Mouse (Mus musculus): ENCODE results near the gene Itgb3bp. TPM values are rescaled to one million over a fixed set of nuclear protein-coding genes. Genes with fewer than 3 reads are reported as not detected.

Gene Itgb3bp
- total RNA-seq (2021) = 1 to 10 TPM; 5.8 to 6.4 TPM
- 0.30 and 0.42 TPM in 2 replicates for polyA plus RNA-seq (2012; rRNA removed)
- long read RNA-seq, partial matches to known transcripts = 0 of 7 reads
- long read RNA-seq, other reads (novel, unspliced or antisense) = 4 of 7 reads

GRCm38 (mm10) chr4:99929613-99930517 is at the start of gene Itgb3bp:
Gene Itgb3bp, minus strand, starts transcription at chr4:99929813.
- DNase-seq = peak; percentile 91

- no peak for DNase-seq
Observed at GRCm38 (mm10) chr4:99979326-99979725, 49.7 kb upstream of the Itgb3bp start.

- no peak for DNase-seq
Observed at GRCm38 (mm10) chr4:99974375-99974774, 44.8 kb upstream of the Itgb3bp start.

GRCm38 (mm10) chr4:99973931-99974330 is 44.3 kb upstream of the Itgb3bp start:
- no peak for DNase-seq

GRCm38 (mm10) chr4:99972886-99973285 is 43.3 kb upstream of the Itgb3bp start:
- DNase-seq = no peak

GRCm38 (mm10) chr4:99970097-99970496 is 40.5 kb upstream of the Itgb3bp start:
- DNase-seq = no peak

- no peak for DNase-seq
Observed at GRCm38 (mm10) chr4:99969328-99969727, 39.7 kb upstream of the Itgb3bp start.

GRCm38 (mm10) chr4:99966555-99966954 is 36.9 kb upstream of the Itgb3bp start:
- DNase-seq = no peak

GRCm38 (mm10) chr4:99959308-99959707 is 29.7 kb upstream of the Itgb3bp start:
- no peak for DNase-seq

- DNase-seq = no peak
Observed at GRCm38 (mm10) chr4:99958084-99958815, 28.6 kb upstream of the Itgb3bp start.

- no peak for DNase-seq
Observed at GRCm38 (mm10) chr4:99957186-99957585, 27.6 kb upstream of the Itgb3bp start.

- no peak for DNase-seq
Observed at GRCm38 (mm10) chr4:99955396-99955795, 25.8 kb upstream of the Itgb3bp start.

- no peak for DNase-seq
Observed at GRCm38 (mm10) chr4:99953904-99954303, 24.3 kb upstream of the Itgb3bp start.

GRCm38 (mm10) chr4:99947896-99948295 is 18.3 kb upstream of the Itgb3bp start:
- DNase-seq = no peak

- DNase-seq = no peak
Observed at GRCm38 (mm10) chr4:99947192-99947591, 17.6 kb upstream of the Itgb3bp start.

- no peak for DNase-seq
Observed at GRCm38 (mm10) chr4:99946516-99946915, 16.9 kb upstream of the Itgb3bp start.

- DNase-seq = no peak
Observed at GRCm38 (mm10) chr4:99945011-99945410, 15.4 kb upstream of the Itgb3bp start.

GRCm38 (mm10) chr4:99944606-99945005 is 15.0 kb upstream of the Itgb3bp start:
- DNase-seq = no peak

GRCm38 (mm10) chr4:99941655-99942414 is 12.2 kb upstream of the Itgb3bp start:
- DNase-seq = peak; percentile 83

- DNase-seq = no peak
Observed at GRCm38 (mm10) chr4:99939711-99940505, 10.3 kb upstream of the Itgb3bp start.

GRCm38 (mm10) chr4:99936278-99936677 is 6.7 kb upstream of the Itgb3bp start:
- DNase-seq = no peak
